Mouse (Mus musculus) small intestine, adult 2 months (tissue): ENCODE measurements around the gene Abracl. TPM values are rescaled to one million over a fixed set of nuclear protein-coding genes. Genes with fewer than 3 reads are reported as not detected.

Experiments used
- H3K27ac ChIP-seq: fragments of 200-500 bp; 2 replicates; pipeline ENCODE4 v1.5.1; 2012; ENCODE audit warnings: low read depth, low read length, control low read depth, inconsistent platforms; ENCODE audit not compliant: insufficient read depth
- H3K27me3 ChIP-seq: fragments of 200-500 bp; 2 replicates; pipeline ENCODE4 v1.6.1; 2012; ENCODE audit warnings: mild to moderate bottlenecking, moderate library complexity, low read length, inconsistent platforms; ENCODE audit not compliant: control insufficient read depth, insufficient read depth
- H3K36me3 ChIP-seq: fragments of 200-500 bp; 2 replicates; pipeline ENCODE4 v1.6.1; 2012; ENCODE audit warnings: mild to moderate bottlenecking, low read length, control low read depth, inconsistent platforms; ENCODE audit not compliant: control insufficient read depth, insufficient read depth
- H3K4me1 ChIP-seq: fragments of 200-500 bp; 2 replicates; pipeline ENCODE4 v1.6.1; 2012; ENCODE audit warnings: low read length, inconsistent platforms, mixed read lengths; ENCODE audit not compliant: control insufficient read depth, insufficient read depth, insufficient read length
- H3K4me3 ChIP-seq: fragments of 200-500 bp; 2 replicates; pipeline ENCODE4 v1.5.1; 2012; ENCODE audit warnings: low read depth, mild to moderate bottlenecking, control low read depth, inconsistent platforms, low read length, moderate library complexity
- CTCF ChIP-seq: fragments of 200-500 bp; IDR thresholded peaks from 2 replicates; pipeline ENCODE4 v1.5.1; 2012; ENCODE audit warnings: low read depth, mild to moderate bottlenecking, control low read depth, inconsistent platforms, low read length, moderate library complexity, mixed read lengths; ENCODE audit not compliant: insufficient replicate concordance, insufficient read length; ENCODE audit errors: extremely low read depth
- POLR2A ChIP-seq: fragments of 200-500 bp; IDR thresholded peaks from 2 replicates; pipeline ENCODE4 v1.6.1; 2012; ENCODE audit warnings: low read depth, mild to moderate bottlenecking, control low read depth, inconsistent platforms, low read length, moderate library complexity
- WGBS: fragments of 180-500 bp; shearing (Covaris S2); methylation state at CpG from one replicate; pipeline ENCODE4 v1.1.7; 2018; 5-methylcytosine and 5-hydroxymethylcytosine counted together
- polyA plus RNA-seq: library from polyadenylated mRNA; depleted of rRNA; stranded (reverse); fragments of >200 nt; gene quantifications from 2 replicates; pipeline ENCODE4 v1.2.3, GENCODE M21; 2012

Gene Abracl
- polyA plus RNA-seq, 1 experiment: 2.4 TPM

- peaks cover 8% of the 10 kb centered on the region for H3K4me1 ChIP-seq
- under 1% methylated on average over 88 of the region's 90 CpGs for WGBS
- H3K27me3 ChIP-seq: no peaks in the 10 kb centered on the region
- no peak for TF ChIP-seq CTCF
- no peak for TF ChIP-seq POLR2A
- no peak within 1 kb of the TSS for H3K27ac ChIP-seq
- H3K36me3 ChIP-seq: no peaks in the 10 kb centered on the region
- H3K4me3 ChIP-seq: peak within 1 kb of the TSS; percentile 79
Measured at GRCm38 (mm10) chr10:18055696-18056390, 32.8 kb upstream of the Abracl start, which contains the start of gene Reps1. Reps1 (plus strand) TSS chr10:18055861.

DNA sequence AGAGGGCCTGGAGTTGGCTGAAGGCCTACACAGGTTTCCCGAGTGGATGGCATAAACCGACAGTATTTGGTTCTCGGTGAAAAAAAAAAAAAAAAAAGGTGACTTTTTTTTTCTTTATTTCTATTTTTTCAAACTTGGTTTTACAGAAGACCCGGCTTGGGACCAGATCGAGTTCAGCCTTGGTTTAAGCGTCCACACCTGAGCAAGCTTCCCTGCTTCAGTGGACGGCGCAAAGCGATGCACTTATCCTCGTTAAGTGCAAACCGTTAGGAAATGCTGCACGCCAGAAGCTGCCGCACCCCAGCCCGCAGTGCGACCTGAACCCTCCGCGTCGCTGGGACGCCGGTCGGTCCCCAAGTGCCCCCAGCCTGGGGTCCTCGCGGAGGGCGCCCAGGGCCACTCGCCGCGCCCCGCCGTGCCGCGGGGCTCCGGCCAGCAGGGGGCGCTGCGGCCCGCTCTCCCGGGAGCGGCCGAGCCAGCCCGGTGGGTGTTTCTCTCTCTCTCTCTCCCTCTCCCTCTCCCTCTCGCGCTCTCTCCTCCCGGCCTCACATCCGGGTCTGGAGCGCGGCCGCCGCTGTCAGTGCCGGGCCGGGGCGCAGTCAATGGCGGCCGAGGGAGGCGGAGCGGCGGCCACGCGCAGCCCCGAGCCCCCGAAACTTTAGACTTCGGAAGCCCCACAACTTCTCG, 32.1 kb upstream of the Abracl start:
- 5% methylated on average over 49 of the region's 61 CpGs for WGBS
- TF ChIP-seq CTCF (peak; percentile 77), POLR2A (peak; percentile 49)
- peak overlapping the region; percentile 79 for H3K4me3 ChIP-seq
- H3K27ac ChIP-seq: no peak overlapping the region
- no peaks in the 10 kb centered on the region for H3K27me3 ChIP-seq
- H3K4me1 ChIP-seq: peaks cover 8% of the 10 kb centered on the region
- H3K36me3 ChIP-seq: no peaks in the 10 kb centered on the region

DNA sequence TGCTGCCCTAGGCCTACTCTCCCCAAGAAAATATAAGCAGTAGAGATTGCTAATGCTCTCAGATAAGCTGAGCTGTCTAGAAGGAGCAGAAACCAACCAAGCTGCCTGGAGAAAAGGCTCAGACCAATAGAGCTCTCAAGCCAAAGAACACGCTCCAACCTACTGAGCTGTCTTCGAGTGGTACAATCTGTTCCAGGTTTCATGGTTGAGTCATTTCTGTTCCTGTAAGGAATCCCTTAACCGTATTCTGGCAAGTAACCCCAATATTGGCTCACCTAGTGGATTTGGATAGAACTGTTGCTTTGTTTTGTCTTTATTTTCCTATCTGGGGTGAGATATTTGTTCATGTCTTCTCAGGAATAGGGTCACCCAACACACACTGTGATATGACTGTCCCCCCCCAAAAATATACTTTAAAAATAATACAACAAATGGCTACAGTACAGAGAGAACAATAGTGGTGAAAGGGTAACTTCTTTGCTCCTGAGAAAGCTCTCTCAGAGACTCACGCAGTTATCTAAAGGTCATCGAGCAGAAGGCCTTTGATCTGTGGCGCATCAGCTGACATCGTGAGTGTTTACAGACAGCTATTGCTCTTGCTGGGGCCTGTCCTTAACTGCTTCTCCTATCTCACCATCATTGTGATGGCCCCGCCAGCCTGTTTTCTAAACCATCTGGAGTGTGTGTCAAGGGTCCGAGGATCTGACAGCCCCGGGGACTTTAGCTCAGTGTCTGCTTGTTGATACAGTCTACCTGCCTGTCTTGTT, 24.5 kb upstream of the Abracl start:
- TF ChIP-seq CTCF: no peak
- TF ChIP-seq POLR2A: no peak
- H3K4me3 ChIP-seq: no peak overlapping the region
- H3K36me3 ChIP-seq: no peaks in the 10 kb centered on the region
- H3K4me1 ChIP-seq: no peaks in the 10 kb centered on the region
- no peak overlapping the region for H3K27ac ChIP-seq
- H3K27me3 ChIP-seq: no peaks in the 10 kb centered on the region
- 50% methylated on average over 10 of the region's 10 CpGs for WGBS

GRCm38 (mm10) chr10:18046380-18046779, 23.3 kb upstream of the Abracl start:
- Histone ChIP-seq H3K27me3 (peaks cover under 1% of the 10 kb centered on the region; the same call in 1 of the 2 replicates), H3K27ac (no peak overlapping the region), H3K4me3 (no peak overlapping the region), H3K36me3 (no peaks in the 10 kb centered on the region), H3K4me1 (no peaks in the 10 kb centered on the region)
- no peak for TF ChIP-seq CTCF
- TF ChIP-seq POLR2A: no peak

GRCm38 (mm10) chr10:18036849-18037248, 13.8 kb upstream of the Abracl start:
- no peaks in the 10 kb centered on the region for H3K36me3 ChIP-seq
- WGBS: 48% methylated on average over 5 of the region's 5 CpGs
- no peak overlapping the region for H3K27ac ChIP-seq
- H3K27me3 ChIP-seq: peaks cover 2% of the 10 kb centered on the region; the same call in 1 of the 2 replicates
- TF ChIP-seq POLR2A (no peak), CTCF (no peak)
- no peak overlapping the region for H3K4me3 ChIP-seq
- no peaks in the 10 kb centered on the region for H3K4me1 ChIP-seq

DNA sequence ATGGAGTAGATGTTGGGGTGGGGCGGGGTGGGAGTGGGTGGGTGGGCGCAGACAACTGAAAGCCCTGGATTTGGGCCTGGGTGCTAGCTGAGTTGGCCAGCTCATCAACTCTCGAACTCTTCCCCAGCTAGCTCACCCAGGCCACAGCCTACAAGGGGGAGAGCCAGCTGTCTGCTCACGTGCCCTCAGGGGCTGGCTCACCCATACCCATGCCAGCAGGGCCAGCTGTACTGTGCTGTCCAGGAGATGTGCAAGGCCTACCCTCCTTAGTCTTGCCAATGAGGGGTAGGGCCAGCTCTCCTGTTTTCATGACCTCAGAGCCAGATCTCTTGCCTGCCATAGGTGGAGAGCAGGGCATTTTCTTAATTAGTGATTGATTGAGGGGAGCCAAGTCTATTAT, 11.3 kb upstream of the Abracl start:
- H3K4me1 ChIP-seq: no peaks in the 10 kb centered on the region
- H3K27me3 ChIP-seq: no peaks in the 10 kb centered on the region
- H3K4me3 ChIP-seq: no peak overlapping the region
- no peak overlapping the region for H3K27ac ChIP-seq
- no peak for TF ChIP-seq POLR2A
- no peak for TF ChIP-seq CTCF
- 95% methylated on average over 4 of the region's 4 CpGs for WGBS
- H3K36me3 ChIP-seq: no peaks in the 10 kb centered on the region

DNA sequence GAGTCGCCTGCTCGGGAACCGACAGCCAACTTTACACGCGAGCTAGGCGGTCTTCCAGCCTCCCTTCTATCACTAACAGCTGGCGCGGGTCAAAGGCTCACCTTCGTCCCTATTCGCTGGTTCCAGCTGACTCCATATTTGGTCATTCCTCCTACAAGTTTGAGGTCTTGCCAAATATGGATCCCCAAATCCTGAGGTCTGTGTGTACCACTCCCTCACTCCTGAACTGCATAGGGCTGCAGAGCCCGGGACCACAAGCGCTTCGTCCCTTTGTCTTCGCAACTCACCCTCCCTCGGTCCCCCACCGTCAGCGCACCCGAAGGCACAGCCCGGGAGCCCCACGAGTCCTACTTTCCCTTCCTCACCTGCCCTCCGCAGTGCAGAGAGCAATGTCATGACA, 776 bp downstream of the Abracl start:
- H3K4me1 ChIP-seq: no peaks in the 10 kb centered on the region
- TF ChIP-seq CTCF: no peak
- TF ChIP-seq POLR2A: no peak
- H3K4me3 ChIP-seq: peak overlapping the region; percentile 86
- H3K27me3 ChIP-seq: no peaks in the 10 kb centered on the region
- 1% methylated on average over 21 of the region's 21 CpGs for WGBS
- H3K27ac ChIP-seq: peak overlapping the region; percentile 88
- peaks cover 8% of the 10 kb centered on the region for H3K36me3 ChIP-seq
